Mouse (Mus musculus) spleen, postnatal 4 days (tissue): ENCODE results near the gene Fbln2.

ENCODE experiments used
- DNase-seq, 2 experiments: peaks; one replicate each; pipeline ENCODE4 v3.0.0; 2022; ENCODE audit warnings: low spot score in 2 of 2

The Fbln2 gene

DNA sequence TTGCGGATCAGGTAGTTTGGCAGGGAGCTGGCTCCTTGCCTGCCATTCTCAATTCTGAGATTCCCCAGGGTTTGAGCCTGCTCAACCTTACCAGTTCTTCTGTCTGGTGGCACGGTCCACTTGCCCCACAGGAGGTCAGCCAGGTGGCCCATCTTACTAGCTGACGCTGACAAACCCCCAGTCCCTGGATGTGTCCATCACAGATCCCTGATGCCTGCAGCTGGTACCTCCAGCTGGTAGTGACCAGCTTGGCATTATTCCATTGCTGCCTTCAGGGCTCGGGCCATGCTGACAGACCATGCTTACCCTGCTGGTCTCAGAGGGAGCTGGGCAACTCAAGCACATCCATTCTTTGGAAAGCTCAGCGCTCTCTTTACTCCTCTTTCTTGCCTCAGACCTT lies 18.7 kb downstream of the Fbln2 start:
- no peak for DNase-seq

DNA sequence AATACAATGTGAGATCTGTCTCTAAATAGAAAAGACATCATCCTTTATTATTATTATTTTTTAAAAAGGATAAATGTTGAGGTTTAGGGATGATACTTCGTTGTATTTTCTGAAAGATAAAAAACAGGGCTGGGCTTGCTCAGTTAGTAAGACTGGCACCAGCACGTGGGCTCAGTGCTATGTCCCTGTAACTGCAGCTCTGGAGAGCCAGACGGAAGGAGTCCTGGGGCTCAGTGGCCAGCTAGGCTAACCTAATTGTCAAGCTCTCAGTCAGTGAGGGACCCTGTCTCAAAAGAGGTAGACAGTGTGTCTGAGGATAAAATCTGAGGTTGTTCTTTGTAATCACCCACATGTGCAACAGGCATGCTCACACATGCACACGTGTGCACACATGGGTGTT lies 19.3 kb downstream of the Fbln2 start:
- DNase-seq, result no peak

DNA sequence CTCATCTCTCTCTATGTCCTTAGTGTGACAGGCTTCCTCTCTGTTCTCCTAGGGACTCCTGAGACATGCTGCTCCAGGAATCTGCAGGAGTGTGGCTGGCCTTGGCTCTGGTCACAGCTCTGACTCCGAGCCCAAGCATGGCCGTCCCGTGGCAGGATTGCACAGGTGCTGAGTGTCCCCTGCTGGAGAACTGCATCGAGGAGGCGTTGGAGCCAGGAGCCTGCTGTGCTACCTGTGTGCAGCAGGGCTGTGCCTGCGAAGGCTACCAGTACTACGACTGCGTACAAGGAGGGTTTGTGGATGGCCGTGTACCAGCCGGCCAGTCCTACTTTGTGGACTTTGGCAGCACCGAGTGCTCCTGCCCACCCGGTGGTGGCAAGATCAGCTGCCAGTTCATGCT lies 20.8 kb downstream of the Fbln2 start:
- DNase-seq, result no peak

DNA sequence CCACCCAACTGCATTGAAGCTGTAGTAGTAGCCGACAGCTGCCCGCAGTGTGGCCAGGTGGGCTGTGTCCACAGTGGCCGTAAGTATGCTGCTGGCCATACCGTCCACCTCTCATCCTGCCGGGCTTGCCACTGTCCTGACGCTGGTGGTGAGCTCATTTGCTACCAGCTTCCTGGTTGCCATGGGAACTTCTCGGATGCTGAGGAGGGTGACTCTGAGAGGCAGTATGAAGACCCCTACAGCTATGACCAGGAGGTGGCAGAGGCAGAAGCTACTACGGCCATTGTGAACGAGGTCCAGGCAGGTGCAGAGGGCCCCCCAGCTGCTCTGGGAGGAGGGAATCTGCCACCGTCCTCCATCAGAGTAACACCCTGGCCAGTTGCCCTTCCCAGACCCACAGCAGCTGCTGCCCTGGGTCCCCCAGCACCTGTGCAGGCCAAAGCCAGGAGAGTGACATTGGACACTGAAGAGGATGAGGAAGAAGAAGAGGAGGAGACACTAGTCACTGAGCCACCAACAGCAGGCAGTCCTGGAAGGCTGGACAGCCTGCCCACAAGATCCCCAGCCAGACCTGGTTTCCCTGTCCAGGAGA lies 21.3 kb downstream of the Fbln2 start:
- no peak for DNase-seq

DNA sequence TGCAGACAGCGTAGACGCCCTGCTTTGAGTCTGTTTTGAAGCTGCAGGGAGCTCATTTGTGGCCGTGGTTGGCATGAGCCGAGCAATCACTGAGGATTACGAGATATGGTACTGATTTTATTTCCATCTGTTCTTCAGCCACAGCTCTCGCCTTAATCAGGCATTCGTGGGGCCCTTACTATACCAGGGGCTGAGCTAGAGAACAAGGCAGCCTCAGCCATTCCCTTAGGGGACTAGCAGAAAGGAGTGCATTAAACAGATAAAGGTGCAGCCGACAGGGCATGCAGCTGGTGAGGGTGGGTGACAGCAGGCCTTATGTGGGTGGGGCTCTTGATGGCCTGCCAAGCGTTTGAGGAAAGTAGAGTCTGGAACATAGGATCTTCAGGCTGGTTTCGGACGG lies 23.8 kb downstream of the Fbln2 start:
- no peak for DNase-seq

DNA sequence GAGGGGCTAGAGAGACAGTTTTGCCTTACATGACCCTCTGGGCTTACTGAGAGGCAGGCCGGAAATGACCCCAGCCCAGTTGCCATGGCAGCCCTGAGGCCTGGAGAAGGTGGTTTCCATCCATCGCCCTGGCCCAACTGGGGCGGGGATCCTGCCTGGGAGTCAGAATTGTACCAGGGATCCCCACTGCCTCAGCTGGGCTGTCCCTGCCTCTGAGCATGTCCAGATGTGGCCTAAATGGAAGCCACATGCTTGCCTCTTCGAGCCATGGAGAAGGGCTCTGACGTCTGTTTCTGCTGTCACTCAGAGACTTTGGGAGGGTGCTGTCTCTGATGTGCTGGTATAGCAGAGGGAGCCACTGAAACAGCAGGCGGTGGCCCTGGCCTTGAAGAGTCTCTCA lies 24.2 kb downstream of the Fbln2 start:
- no peak for DNase-seq

DNA sequence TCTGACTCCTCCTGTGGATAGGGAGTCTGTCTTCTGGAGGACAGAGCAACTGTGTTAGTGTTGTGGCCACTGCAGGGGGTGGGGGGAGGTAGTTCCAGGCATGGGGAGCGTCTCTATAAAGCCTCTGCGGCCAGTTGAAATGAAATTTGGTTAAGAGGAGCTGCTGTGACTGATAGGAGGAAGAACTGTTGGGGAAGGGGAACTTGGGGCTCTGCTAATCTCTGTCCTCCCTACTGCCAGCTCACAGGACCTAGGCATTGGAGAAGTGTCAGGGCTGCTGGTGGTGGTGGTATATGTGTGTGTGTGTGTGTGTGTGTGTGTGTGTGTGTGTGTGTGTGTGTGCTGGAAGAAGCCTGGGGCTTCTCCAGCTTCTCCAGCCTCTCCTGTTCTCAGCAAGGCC lies 25.0 kb downstream of the Fbln2 start:
- no peak for DNase-seq

DNA sequence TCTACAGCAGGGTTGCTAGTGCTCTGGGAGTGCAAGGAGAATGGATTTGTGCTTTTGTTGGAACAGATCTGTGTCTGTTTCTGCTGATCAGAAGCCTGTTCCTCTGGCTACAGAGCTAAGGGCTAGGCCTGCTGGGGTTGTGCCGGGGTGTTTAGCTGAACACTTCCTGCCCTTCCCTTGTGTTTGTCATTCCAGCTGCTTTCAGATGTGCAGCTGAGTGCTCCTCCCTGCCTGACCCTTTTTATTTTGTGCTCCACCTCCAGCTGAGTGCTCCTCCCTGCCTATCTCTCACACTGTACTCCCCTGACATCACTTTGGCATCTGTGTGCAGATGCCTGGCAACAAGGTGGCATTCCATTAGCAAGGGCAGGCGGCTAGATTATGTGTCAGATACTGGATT lies 28.3 kb downstream of the Fbln2 start:
- DNase-seq, result no peak

DNA sequence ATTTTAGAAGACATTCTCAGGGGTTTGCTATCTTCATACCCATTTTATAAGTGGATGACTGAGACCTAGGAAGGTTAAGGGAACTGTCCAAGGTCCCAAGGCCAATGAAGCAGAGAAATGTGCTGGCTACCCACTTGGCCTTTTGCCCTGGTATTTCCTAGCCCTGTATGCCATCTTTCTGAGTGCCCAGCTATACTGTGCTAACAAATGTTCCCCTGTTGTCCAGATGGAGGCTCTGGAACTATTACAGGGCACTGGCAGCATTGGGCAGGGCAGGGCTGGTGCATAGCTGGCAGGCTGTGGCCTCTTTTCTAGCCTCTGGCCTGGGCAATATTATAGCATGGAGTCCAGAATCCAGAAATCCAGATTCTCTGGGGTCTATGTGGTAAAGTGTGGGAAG lies 28.7 kb downstream of the Fbln2 start:
- no peak for DNase-seq

DNA sequence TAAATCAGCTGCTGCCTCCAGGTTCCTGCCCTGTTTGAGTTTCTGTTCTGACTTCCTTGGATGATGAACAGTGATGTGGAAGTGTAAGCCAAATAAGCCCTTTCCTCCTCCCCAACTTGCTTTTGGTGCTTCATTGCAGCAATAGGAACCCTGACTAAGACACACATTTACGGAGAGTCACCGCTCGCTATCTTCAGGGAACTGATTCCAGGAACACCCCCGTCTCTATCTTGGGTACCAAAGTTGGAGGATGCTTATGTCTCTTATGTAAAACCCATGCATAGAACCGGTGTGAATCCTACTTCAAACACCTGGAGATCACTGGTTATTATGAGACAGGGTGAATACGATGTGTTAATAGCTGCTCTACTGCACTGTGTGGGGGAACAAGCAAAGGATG lies 31.1 kb downstream of the Fbln2 start:
- no peak for DNase-seq

DNA sequence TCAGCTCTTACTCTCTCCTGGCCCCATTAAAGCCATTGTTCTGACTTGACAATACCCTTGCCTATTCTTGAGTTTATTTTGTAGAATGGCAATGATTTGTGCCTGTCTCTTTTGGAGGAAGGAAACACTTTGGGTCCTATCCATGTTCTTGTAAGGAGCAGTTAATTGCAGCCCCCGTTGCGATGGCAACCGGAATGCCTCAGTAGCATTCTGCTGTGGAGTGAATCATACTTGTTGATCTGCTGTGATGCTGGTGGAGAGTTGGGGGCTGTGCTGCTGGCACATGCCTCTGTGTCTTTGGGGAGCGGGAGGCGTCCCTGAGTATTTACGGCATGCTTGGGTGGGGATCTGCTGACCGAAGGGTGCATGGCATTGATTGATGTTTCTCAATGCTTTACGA lies 32.1 kb downstream of the Fbln2 start:
- DNase-seq, result no peak

DNA sequence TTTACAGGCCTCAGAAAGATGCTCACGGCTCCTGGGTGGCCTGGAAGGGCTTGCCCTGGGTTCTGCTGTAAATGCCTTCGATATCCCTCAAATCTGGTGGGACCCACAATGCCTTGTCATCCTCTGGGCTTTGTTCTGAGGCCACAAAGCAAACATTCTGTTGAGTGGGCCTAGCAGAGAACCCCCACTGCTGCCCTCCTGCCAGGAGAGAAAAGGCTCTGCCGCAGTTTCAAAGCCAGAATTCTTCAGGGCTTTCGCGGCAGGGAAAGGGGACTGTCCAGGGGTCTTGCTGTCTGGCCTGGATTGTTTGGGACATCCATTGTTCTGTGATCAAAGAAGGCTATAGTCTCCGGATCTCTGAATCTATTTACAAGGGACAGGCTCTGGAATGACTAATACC lies 33.1 kb downstream of the Fbln2 start:
- DNase-seq, result no peak

DNA sequence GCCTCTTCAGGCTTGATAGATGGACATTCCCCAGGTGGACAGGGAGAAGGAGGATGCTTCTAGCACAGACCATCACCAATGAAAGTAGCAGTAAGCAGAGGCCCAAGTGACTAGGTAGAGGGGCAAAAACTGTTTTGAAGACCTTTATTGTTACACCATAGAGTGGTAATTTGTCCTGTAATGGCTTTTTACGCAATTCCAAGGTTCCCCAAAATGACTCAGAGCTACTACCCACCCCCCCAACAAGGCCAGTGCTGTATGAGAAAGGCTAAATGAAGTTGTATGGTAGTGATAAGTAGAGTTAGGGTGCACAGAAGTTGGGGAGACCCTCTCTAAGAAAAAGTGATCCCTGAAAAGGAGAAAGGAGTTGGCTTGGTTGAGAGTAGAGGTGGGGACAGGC lies 35.1 kb downstream of the Fbln2 start:
- DNase-seq, result no peak

DNA sequence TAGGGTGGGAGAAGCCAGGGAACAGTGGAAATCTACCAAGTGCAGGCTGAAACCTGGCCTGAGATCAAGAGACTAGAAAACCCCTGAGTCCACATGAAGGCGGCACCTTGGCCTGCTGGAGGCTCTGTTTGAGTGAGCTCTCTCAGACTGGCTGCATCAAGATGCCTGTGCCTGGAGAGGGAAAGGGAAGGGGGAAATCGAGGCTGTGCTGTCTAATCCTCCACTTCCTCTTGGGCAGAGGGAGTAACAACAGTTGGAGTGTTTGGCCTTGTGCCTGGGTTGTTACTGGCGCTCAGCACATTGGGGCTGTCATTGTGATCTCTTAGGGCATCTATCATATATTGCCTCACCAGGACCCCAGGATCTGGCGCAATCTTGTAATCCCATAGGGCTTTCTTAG lies 36.4 kb downstream of the Fbln2 start:
- DNase-seq, result no peak

DNA sequence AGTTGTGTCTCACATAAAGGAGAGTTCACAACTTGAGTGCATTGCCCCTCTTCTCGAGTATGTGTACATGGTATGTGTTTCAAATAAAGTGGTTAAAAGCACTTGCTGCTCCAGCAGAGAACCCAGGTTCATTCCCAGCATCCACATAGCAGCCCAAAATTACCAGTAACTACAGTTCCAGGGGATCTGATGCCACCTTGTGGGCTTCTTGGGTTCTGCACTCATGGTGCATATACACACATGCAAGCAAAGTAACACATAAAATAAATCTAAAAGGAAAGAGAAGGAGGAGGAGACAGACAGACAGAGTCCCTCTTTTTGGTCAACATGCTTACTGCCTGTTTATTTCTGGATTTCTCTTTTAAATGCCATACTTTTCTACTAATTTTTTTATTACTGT lies 37.5 kb downstream of the Fbln2 start:
- no peak for DNase-seq

DNA sequence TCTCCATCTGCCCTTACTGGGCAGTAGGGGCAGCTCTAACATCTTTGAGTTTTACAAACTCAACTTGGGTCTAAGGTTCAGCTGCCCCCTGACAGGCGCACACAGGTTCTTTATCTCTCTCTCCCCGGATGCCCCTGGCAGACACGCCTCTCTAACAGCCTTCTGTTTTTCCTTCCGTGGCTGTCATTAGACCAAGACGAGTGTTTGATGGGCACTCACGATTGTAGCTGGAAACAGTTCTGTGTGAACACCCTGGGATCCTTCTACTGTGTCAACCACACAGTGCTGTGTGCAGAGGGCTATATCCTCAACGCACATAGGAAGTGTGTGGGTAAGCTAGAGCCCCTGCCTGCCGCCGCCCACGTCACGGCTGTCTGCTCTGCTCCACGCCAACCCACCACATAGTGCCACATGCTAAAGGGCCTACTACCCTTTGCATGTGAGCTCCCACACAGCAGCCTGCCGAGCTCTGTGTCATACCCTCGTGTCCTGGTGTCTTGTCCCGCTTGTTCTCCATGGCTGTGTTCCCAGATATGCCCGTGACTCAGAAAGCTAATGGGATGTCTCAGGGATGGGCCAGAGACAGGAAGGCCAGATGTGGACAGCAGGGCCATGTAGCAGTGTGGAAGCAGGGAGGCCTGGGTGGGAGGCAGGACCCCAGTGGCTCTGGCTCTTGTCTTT lies 47.3 kb downstream of the Fbln2 start:
- DNase-seq, result no peak

DNA sequence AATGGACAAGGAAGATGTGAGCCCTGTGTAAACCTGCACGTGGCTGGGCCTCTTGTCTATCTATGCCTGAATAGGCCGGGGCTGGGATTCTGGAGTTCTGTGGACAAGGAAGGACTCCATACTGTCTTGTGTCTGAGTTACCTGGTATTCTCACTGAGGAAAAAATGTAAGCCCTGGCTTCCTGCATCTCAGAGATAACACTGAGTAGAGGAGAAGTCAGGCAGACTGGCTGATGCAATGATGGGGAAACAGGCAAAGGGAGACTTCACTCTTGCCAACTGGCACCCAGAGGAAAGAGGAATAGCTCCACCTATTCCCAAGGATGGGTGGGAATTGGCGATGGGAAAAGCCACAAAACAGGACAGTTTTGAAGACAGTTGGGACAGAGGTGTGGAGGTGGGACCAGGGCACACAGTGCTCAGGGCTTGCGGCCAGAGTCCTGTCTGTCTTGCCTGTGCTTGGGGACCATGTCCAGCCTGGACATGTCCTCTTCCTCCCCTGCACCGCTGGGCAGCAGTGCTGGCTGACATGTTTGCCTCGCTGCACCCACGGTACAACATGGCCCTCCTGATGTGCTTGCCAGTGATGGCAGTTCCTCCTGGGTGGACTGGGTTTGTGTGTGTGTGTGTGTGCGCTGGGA lies 48.2 kb downstream of the Fbln2 start:
- no peak for DNase-seq

DNA sequence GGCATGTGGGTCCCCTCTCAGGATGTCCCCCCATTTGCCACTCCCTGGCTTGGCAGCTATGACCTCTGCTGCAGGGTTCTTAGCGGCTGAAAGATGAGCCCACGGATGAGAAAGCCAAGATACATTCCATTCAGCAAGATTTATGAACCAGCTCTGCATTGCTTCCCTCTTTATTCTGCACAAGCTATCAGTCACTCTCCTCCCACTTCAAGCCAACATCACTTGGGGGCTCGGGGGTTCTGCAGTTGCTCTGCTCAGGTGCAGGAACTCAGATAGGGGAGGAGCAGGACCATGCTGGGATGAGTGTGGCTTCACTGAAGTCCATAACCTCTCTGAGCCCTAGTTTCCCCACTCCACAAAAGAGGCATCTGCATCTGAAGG lies 48.7 kb downstream of the Fbln2 start:
- DNase-seq, result no peak

DNA sequence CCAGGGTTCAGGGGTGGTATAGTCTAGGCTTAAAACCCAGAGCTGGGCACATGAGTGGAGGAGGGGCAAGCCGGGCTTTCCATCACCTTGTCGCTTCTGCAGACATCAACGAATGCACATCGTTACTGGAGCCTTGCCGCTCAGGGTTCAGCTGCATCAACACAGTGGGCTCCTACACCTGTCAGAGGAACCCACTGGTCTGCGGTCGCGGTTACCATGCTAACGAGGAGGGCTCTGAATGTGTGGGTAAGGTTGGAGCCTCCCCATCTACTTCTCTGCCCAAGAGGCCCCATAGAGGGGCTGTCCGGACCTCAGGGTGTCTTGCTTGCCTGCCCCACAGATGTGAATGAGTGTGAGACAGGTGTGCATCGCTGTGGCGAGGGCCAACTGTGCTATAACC lies 53.4 kb downstream of the Fbln2 start:
- DNase-seq, result no peak

DNA sequence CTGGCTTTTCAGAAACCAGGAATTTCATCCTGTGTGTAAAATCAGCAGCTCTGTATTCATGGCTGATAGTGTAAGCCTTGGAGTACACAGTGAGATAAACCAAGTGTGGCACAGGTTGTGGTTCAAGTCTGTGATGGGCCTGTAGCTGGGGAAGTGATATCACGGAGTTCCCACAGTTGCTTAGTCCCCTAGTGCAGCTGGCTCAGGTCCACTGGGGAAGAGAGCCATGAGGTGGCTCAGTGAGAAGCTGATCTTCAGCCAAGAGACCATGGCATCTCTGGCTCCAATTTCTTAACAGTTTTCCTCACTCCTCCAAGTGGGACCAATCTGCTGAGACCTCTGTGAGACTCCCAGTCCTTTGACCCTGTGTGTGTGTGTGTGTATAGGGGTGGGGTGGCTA lies 54.4 kb downstream of the Fbln2 start:
- no peak for DNase-seq

DNA sequence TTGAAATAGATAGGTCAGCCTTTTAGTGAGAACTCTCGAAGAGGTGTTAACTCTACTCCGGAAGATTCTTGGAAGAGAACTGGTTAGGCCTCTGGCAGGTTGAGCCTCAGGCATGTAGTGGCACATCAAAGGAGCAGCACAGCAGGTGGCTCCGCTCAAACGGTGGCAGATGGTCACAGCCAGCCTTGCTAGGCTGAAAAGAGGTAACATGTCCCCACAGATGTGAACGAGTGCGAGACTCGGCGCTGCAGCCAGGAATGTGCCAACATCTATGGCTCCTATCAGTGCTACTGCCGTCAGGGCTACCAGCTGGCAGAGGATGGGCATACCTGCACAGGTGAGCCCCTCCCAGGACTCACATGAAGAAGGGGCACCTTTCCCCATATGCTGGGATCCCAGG lies 56.1 kb downstream of the Fbln2 start:
- DNase-seq, result no peak

DNA sequence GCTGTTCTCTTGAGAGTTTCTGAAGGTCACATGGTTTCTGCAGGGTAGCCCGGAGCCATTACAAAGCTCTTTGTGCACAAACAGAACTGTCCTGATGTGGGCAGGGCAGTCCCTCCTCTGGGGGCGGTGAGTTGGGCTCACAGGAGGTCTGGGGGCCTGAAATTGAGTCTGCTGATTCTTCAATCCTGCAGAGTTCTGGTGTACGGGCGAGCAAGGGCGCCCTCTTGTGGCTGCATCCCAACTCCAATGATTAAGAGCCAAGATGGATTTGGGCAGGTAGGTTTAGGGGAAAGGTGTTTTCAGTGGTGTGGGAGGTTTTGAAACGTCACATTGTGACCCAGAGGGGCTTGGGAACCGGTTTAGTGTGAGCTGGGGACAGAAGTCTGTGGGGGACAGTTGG lies 65.3 kb downstream of the Fbln2 start:
- DNase-seq, result peak in 1 of 2 experiments; percentile 74

DNA sequence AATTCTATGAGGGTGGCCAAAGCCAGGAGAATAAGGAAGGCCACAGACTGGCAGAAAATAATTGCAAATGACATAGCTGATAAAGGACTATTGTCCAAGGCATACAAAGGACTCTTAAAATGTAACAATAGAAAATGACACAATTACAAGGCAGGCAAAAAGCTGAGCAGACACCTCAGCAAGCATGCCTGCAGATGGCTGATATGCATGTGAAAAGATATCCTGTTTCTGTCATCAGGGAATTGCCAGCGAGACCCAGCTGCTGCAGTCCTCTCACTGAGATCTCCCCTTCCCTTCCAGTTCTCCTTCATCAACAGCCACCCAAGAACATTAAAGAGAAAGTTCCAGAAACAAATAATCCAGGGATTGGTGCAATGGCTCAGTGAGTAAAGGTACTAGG lies 66.0 kb downstream of the Fbln2 start:
- DNase-seq, result no peak

DNA sequence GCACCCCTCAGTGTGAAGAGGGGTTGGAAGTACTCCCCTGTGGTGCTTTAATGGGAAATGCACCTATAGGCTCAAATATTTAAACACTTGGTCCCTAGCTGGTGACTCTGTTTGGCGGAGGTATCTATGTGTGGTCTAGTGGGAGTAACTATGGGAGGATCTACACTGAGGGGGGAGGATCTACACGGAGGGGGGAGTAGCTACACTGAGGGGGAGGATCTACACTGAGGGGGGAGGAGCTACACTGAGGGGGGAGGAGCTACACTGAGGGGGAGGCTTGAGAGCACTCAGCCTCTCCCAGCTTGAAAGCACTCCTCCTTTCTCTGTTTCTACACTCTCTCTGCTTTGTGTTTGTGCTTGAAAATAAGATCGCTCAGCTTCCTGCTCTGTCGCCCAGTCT lies 67.2 kb downstream of the Fbln2 start:
- no peak for DNase-seq
